In genomic region chr16:51517079-51517478, GRCm38 (mm10) we compare ENCODE assay signal across 19 mouse cellular contexts.
DNase-seq lines count a peak whose midpoint lies in the region; ATAC-seq and TF ChIP-seq lines count a peak whose summit lies in the region.
"Had no signal": no experiment of that assay in that cellular context is flagged by ENCODE, and none has a peak within 500 bp of the region (broad histone marks: within the 10 kb centered on the region; RNA-seq: fewer than 3 reads in every experiment).

No protein-coding gene starts in this region.

- H3K36me3 ChIP-seq in hindbrain, embryonic 11.5 days (ENCODE audit: control insufficient read depth, insufficient read depth, low read length): no peaks in the 10 kb centered on the region
- H3K36me3 ChIP-seq in hindbrain, embryonic 14.5 days (replicated peaks; ENCODE audit: control insufficient read depth, insufficient read depth): no peaks in the 10 kb centered on the region
- H3K36me3 ChIP-seq: embryonic facial prominence, embryonic 12.5 days; G1E; stomach, embryonic 15.5 days had no signal

- H3K27me3 ChIP-seq in hindbrain, embryonic 11.5 days (ENCODE audit: control insufficient read depth, insufficient read depth, low read length): no peaks in the 10 kb centered on the region
- H3K27me3 ChIP-seq in hindbrain, embryonic 14.5 days (ENCODE audit: control insufficient read depth, insufficient read depth, low read length): no peaks in the 10 kb centered on the region
- H3K27me3 ChIP-seq: embryonic facial prominence, embryonic 12.5 days; stomach, embryonic 15.5 days had no signal

- DNase-seq in hindbrain, embryonic 11.5 days (ENCODE audit: low spot score): peak; percentile 25
- DNase-seq in hindbrain, embryonic 14.5 days (ENCODE audit: low spot score): no peak
- peak; percentile 66 for DNase-seq in brain, embryonic 14.5 days (ENCODE audit: low read depth)
- DNase-seq in cerebellum, adult 11-12 months: peak; percentile 87
- DNase-seq in cerebellum, postnatal 36 days: peak; percentile 65 to 66
- DNase-seq in thymus, postnatal 25 days: no peak
- DNase-seq in urinary bladder, postnatal 36 days (ENCODE audit: low spot score in 2 of 2): no peak
- DNase-seq: adrenal gland, adult 2 months; gastrocnemius, postnatal 10 days; heart, postnatal 10 days; liver; lung, adult 18-20 months; lung, postnatal 36 days; spleen, adult 18-20 months had no signal

- H3K4me3 ChIP-seq in hindbrain, embryonic 11.5 days (ENCODE audit: low read depth, low read length): no peak overlapping the region
- no peak overlapping the region for H3K4me3 ChIP-seq in hindbrain, embryonic 14.5 days (replicated peaks; ENCODE audit: low read length)
- H3K4me3 ChIP-seq: embryonic facial prominence, embryonic 12.5 days; stomach, embryonic 15.5 days had no signal

- no peaks in the 10 kb centered on the region for H3K4me1 ChIP-seq in hindbrain, embryonic 11.5 days (replicated peaks; ENCODE audit: control insufficient read depth, insufficient read depth, low read length)
- peaks cover 12% of the 10 kb centered on the region for H3K4me1 ChIP-seq in hindbrain, embryonic 14.5 days (replicated peaks; ENCODE audit: control insufficient read depth, insufficient read depth, low read length)
- H3K4me1 ChIP-seq: stomach, embryonic 15.5 days had no signal

- H3K27ac ChIP-seq in hindbrain, embryonic 11.5 days (ENCODE audit: low read depth, low read length): 0 out of 2 replicates have a peak overlapping the region, but pooled peaks have one; percentile 1
- H3K27ac ChIP-seq in hindbrain, embryonic 14.5 days: no peak overlapping the region
- H3K27ac ChIP-seq: embryonic facial prominence, embryonic 12.5 days; kidney, postnatal 0 days; stomach, embryonic 15.5 days had no signal

- H3K9me3 ChIP-seq in hindbrain, embryonic 11.5 days (ENCODE audit: control insufficient read depth, low read length): no peaks in the 10 kb centered on the region
- H3K9me3 ChIP-seq in hindbrain, embryonic 14.5 days (ENCODE audit: control insufficient read depth, low read length): no peaks in the 10 kb centered on the region
- H3K9me3 ChIP-seq: embryonic facial prominence, embryonic 12.5 days; G1E; stomach, embryonic 15.5 days had no signal

- TF ChIP-seq POLR2A in brain, embryonic 14.5 days (IDR thresholded peaks at IDR 0.05; ENCODE audit: borderline replicate concordance, extremely low read depth, insufficient read depth, insufficient read length, poor library complexity, severe bottlenecking): no peak

- H3K9ac ChIP-seq in hindbrain, embryonic 11.5 days (ENCODE audit: low read depth, low read length): no peak overlapping the region
- no peak overlapping the region for H3K9ac ChIP-seq in hindbrain, embryonic 14.5 days
- H3K9ac ChIP-seq: embryonic facial prominence, embryonic 12.5 days; stomach, embryonic 15.5 days had no signal

- 57% methylated on average over 3 of the region's 3 CpGs for WGBS in hindbrain, embryonic 11.5 days
- WGBS in hindbrain, embryonic 14.5 days: 34% methylated on average over 3 of the region's 3 CpGs

- TF ChIP-seq CTCF in brain, embryonic 14.5 days (IDR thresholded peaks at IDR 0.05; ENCODE audit: borderline replicate concordance, extremely low read depth, insufficient read depth, insufficient read length): no peak

- no peak for ATAC-seq in hindbrain, embryonic 11.5 days (ENCODE audit: low FRiP score)
- ATAC-seq in hindbrain, embryonic 14.5 days (ENCODE audit: low FRiP score): no peak
- no peak for ATAC-seq in erythroid progenitor cell, adult 5-6 weeks (replicated peaks; ENCODE audit: low FRiP score, poor library complexity, severe bottlenecking)

- no peak overlapping the region for H3K4me2 ChIP-seq in hindbrain, embryonic 11.5 days (replicated peaks; ENCODE audit: low read depth, low read length)
- H3K4me2 ChIP-seq in hindbrain, embryonic 14.5 days (replicated peaks): no peak overlapping the region
- H3K4me2 ChIP-seq: embryonic facial prominence, embryonic 12.5 days; stomach, embryonic 15.5 days had no signal

Comparison
In these comparisons a context has a peak if more than half of its experiments do, and no peak if none do; other contexts are left out.
1. DNase-seq: peak in hindbrain, embryonic 11.5 days (single experiment), brain, embryonic 14.5 days (single experiment), cerebellum, adult 11-12 months (single experiment) and cerebellum, postnatal 36 days (2 of 2); none in hindbrain, embryonic 14.5 days (single experiment), thymus, postnatal 25 days (single experiment) and urinary bladder, postnatal 36 days (0 of 2).